Mouse (Mus musculus): ENCODE measurements around the gene Dact2.

Gene Dact2

GRCm38 (mm10) chr17:14204061-14204460, at the start of gene Dact2:
Gene Dact2 (minus strand): TSS chr17:14204304.
- peak; percentile 71 to 81 for DNase-seq (ENCODE audit: low spot score in 2 of 2)

- DNase-seq (ENCODE audit: low spot score in 2 of 2): no peak
Observed at GRCm38 (mm10) chr17:14252456-14252855, 48.4 kb upstream of the Dact2 start.

- DNase-seq (ENCODE audit: low spot score in 2 of 2): no peak
Observed at GRCm38 (mm10) chr17:14250401-14250800, 46.3 kb upstream of the Dact2 start.

GRCm38 (mm10) chr17:14249595-14249994, 45.5 kb upstream of the Dact2 start:
- DNase-seq (ENCODE audit: low spot score in 2 of 2): peak in 1 of 2 experiments; percentile 18

GRCm38 (mm10) chr17:14247931-14248330, 43.8 kb upstream of the Dact2 start:
- DNase-seq (ENCODE audit: low spot score in 2 of 2): peak; percentile 81 to 89

GRCm38 (mm10) chr17:14246266-14246665, 42.2 kb upstream of the Dact2 start:
- no peak for DNase-seq (ENCODE audit: low spot score in 2 of 2)

- no peak for DNase-seq (ENCODE audit: low spot score in 2 of 2)
Observed at GRCm38 (mm10) chr17:14244195-14244965, 40.3 kb upstream of the Dact2 start.

GRCm38 (mm10) chr17:14242634-14243033, 38.5 kb upstream of the Dact2 start:
- no peak for DNase-seq (ENCODE audit: low spot score in 2 of 2)

- DNase-seq (ENCODE audit: low spot score in 2 of 2): no peak
Observed at GRCm38 (mm10) chr17:14239960-14240359, 35.9 kb upstream of the Dact2 start.

GRCm38 (mm10) chr17:14237134-14237533, 33.0 kb upstream of the Dact2 start:
- no peak for DNase-seq (ENCODE audit: low spot score in 2 of 2)

GRCm38 (mm10) chr17:14234774-14235389, 30.8 kb upstream of the Dact2 start:
- no peak for DNase-seq (ENCODE audit: low spot score in 2 of 2)

- DNase-seq (ENCODE audit: low spot score in 2 of 2): no peak
Observed at GRCm38 (mm10) chr17:14233658-14234057, 29.6 kb upstream of the Dact2 start.

GRCm38 (mm10) chr17:14232629-14233028, 28.5 kb upstream of the Dact2 start:
- peak; percentile 70 for DNase-seq (ENCODE audit: low spot score in 2 of 2)

GRCm38 (mm10) chr17:14230698-14231430, 26.8 kb upstream of the Dact2 start:
- no peak for DNase-seq (ENCODE audit: low spot score in 2 of 2)

- no peak for DNase-seq (ENCODE audit: low spot score in 2 of 2)
Observed at GRCm38 (mm10) chr17:14228381-14228780, 24.3 kb upstream of the Dact2 start.

GRCm38 (mm10) chr17:14227601-14228000, 23.5 kb upstream of the Dact2 start:
- no peak for DNase-seq (ENCODE audit: low spot score in 2 of 2)

- no peak for DNase-seq (ENCODE audit: low spot score in 2 of 2)
Observed at GRCm38 (mm10) chr17:14226778-14227177, 22.7 kb upstream of the Dact2 start.

GRCm38 (mm10) chr17:14225982-14226652, 22.0 kb upstream of the Dact2 start:
- DNase-seq (ENCODE audit: low spot score in 2 of 2): no peak

- no peak for DNase-seq (ENCODE audit: low spot score in 2 of 2)
Observed at GRCm38 (mm10) chr17:14221893-14222615, 17.9 kb upstream of the Dact2 start.

- DNase-seq (ENCODE audit: low spot score in 2 of 2): peak in 1 of 2 experiments; percentile 49
Observed at GRCm38 (mm10) chr17:14220606-14221202, 16.6 kb upstream of the Dact2 start.

GRCm38 (mm10) chr17:14213976-14214529, 9.9 kb upstream of the Dact2 start:
- DNase-seq (ENCODE audit: low spot score in 2 of 2): no peak

Data from right cerebral cortex, postnatal 36 days (tissue).